Mouse (Mus musculus): ENCODE data around the gene Eid3.

DNA sequence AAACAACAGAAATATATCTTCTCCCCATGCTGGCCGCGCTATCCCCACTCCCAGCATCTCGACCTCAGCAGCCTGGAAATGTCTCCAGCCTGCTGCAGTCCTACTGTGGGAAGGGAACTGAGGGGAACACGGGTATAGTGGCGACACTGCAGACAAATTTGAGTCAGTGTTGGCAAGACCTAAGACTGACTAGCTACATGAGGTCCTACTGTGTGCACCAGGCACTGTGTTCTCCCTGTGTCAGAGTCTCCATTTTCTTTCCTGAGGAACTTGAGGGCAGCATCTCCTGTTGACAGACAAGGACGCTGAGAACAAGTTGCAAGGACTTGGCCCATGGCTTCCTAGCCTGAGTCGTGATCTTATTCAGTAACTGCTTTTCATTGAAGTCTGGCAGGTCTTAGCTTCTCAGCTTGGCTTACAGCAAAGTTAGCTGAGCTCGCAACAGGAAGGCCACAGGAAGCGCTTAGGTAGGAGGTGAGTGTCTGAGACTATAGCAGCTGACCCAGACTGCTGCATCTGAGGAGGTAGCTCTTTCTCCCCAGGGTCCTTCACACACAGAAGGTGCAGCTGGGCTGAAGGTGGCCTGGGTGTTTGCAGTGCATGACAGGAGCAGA lies 26.1 kb downstream of the Eid3 start:
- no peak for TF ChIP-seq CTCF (IDR thresholded peaks at IDR 0.05; ENCODE audit: low read depth)
- TF ChIP-seq EP300 (IDR thresholded peaks at IDR 0.05; ENCODE audit: low read depth): no peak

Data from heart, postnatal 0 days (tissue).